Mouse (Mus musculus): ENCODE results near the gene Efemp1. TPM values are rescaled to one million over a fixed set of nuclear protein-coding genes. Genes with fewer than 3 reads are reported as not detected.

The Efemp1 gene
- polyA plus RNA-seq, 1 experiment, result not detected

DNA sequence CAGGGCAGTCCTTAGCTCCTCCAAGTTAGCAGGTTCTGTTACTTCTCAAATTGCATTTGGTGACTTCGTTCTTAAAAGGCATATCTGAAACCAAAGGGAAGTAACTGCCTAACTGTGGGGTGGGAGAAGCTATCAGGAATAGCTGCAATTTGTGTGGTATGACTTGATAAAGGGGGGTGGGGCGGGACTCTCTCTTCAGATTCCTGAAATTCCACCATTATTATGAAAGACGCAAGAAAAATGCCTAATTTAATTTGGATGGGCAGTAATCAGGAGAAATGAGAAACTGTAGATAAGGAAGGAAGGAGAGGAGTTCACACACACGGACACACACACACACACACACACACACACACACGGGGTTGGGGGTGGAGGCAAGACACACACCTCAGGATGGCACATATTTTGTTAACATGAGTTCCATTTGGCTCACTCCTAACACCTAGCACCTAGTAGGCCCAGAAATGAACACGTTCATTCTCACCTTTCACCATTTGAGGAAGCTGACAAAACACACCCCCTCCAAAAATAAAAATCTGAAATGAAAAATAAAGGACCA, 564 bp upstream of the Efemp1 start:
- H3K27me3 ChIP-seq (replicated peaks), result peaks cover 11% of the 10 kb centered on the region
- no peaks in the 10 kb centered on the region for H3K4me1 ChIP-seq
- TF ChIP-seq FLI1 (IDR thresholded peaks at IDR 0.05; ENCODE audit: low read length) (no peak), GATA1 (IDR thresholded peaks at IDR 0.05; ENCODE audit: borderline replicate concordance, low read length) (no peak)
- no peaks in the 10 kb centered on the region for H3K9me3 ChIP-seq
- H3K4me3 ChIP-seq (replicated peaks), result no peak overlapping the region
- no peaks in the 10 kb centered on the region for H3K36me3 ChIP-seq (replicated peaks; ENCODE audit: low read length)

DNA sequence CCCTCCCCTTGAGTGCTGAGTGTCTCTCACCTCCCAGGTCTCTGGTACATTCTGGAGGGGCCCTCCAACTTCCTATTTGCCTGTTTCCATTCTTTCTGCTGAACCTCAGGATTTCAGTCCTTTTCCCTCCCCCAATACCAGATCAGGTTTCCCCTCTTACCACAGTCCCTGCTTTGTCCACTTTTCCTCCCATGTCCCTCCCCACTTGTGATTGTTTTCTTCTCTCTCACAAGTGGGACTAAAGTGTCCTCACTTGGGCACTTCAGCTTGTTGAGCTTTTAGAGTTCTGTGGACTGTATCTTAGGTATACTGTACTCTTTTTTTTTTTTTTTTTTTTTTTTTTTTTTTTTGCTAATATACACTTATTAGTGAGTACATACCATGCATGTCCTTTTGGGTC, 6.1 kb downstream of the Efemp1 start:
- Histone ChIP-seq H3K4me1 (no peaks in the 10 kb centered on the region), H3K9me3 (no peaks in the 10 kb centered on the region), H3K36me3 (replicated peaks; ENCODE audit: low read length) (no peaks in the 10 kb centered on the region), H3K27me3 (replicated peaks) (peaks cover 2% of the 10 kb centered on the region), H3K4me3 (replicated peaks) (no peak overlapping the region)
- TF ChIP-seq GATA1 (IDR thresholded peaks at IDR 0.05; ENCODE audit: borderline replicate concordance, low read length) (no peak), FLI1 (IDR thresholded peaks at IDR 0.05; ENCODE audit: low read length) (no peak)

DNA sequence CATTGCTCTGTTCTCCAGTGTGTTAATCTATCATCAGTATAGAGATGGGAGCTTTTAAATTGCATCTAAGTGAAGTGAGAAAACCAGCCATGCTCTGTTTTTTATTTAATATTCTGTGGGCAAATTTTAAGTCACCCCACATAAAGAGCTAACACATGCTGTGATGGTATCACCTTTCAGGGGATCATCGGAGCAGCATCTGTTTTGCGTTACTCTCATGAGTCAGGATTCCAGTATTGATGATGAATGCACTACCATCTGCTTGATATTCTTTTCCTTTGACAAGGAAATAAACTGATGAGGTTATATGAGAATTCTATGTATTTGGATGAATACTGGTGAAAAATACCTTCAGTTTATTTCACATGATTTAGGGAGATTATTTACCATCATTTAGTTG, 16.1 kb downstream of the Efemp1 start:
- H3K36me3 ChIP-seq (replicated peaks; ENCODE audit: low read length), result no peaks in the 10 kb centered on the region
- no peak for TF ChIP-seq FLI1 (IDR thresholded peaks at IDR 0.05; ENCODE audit: low read length)
- TF ChIP-seq GATA1 (IDR thresholded peaks at IDR 0.05; ENCODE audit: borderline replicate concordance, low read length), result no peak
- peaks cover 2% of the 10 kb centered on the region; the same call in 1 of the 2 replicates for H3K9me3 ChIP-seq
- no peaks in the 10 kb centered on the region for H3K4me1 ChIP-seq
- no peaks in the 10 kb centered on the region for H3K27me3 ChIP-seq (replicated peaks)
- H3K4me3 ChIP-seq (replicated peaks), result no peak overlapping the region

DNA sequence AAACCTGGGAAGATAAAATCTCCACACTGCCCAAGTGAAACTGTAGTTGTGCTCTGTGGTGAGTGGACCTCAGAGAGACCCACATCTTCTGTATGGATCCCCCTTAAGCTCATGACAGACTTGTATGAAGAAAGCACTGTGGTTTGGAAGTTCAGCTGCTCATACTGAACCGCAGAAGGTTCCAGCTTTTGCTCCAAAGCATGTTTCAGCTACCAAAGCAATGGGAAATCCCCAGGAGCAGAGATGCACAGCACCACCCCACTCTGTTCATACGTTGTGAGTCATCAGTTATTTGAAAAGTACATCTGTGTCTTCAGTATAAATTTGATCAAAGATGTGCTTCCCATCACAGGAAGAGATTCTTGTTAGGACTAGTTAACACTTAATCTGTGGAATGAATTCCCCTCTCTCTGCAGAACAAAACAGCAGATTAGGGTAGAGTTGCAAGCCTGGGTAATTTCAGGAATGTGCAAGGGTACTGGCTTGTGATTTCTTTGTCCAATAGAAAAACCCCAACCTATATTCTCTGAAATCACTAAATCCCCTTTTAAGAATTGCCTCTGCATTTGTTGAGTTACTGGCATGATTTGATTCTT, 28.5 kb downstream of the Efemp1 start:
- no peaks in the 10 kb centered on the region for H3K4me1 ChIP-seq

DNA sequence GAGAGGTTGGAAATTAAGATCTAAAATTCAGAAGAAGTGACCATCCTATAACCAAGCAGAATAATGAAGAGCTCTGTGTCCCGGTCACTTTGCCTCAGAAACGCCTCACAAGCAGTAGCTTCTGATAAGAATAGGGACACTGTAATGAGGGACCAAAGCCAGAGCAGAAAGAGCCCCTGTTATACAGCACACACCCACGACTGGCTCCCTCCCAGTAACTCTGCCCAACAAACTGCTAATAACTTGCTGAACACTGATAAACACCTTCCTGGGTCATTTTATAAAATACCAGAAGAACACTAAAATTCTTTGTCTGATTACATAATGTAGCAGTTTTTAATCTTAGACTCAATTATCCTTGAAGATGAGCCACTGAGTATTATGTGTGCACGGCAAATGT, 30.1 kb downstream of the Efemp1 start:
- Histone ChIP-seq H3K27me3 (replicated peaks) (no peaks in the 10 kb centered on the region), H3K36me3 (replicated peaks; ENCODE audit: low read length) (no peaks in the 10 kb centered on the region), H3K4me3 (replicated peaks) (no peak overlapping the region), H3K9me3 (no peaks in the 10 kb centered on the region), H3K4me1 (no peaks in the 10 kb centered on the region)
- TF ChIP-seq FLI1 (IDR thresholded peaks at IDR 0.05; ENCODE audit: low read length) (no peak), GATA1 (IDR thresholded peaks at IDR 0.05; ENCODE audit: borderline replicate concordance, low read length) (no peak)

More for the DNA sequence above, 28.5 kb downstream of the Efemp1 start:
- Histone ChIP-seq H3K27me3 (replicated peaks) (no peaks in the 10 kb centered on the region), H3K4me3 (replicated peaks) (no peak overlapping the region), H3K9me3 (no peaks in the 10 kb centered on the region), H3K36me3 (replicated peaks; ENCODE audit: low read length) (no peaks in the 10 kb centered on the region)
- TF ChIP-seq GATA1 (IDR thresholded peaks at IDR 0.05; ENCODE audit: borderline replicate concordance, low read length), result no peak
- no peak for TF ChIP-seq FLI1 (IDR thresholded peaks at IDR 0.05; ENCODE audit: low read length)

DNA sequence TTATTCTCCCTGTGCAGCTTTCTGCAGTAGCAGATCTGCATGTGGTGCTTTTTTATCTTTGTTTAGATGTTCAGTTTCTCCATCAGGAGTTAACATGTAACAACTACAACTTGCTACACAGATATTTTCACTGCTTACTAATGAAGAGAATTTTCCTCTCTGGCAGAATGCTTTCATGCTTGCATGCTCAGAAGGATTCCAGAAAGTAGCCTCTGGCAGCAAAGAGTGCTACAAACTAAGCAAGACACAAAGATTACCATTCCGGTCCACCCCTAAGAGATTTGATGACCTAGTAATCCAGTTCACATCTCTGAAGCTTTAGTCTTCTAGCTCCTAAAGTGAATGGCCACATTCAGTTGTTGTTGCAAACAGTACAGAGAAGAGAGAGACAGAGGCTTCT, 36.5 kb downstream of the Efemp1 start:
- Histone ChIP-seq H3K27me3 (replicated peaks) (no peaks in the 10 kb centered on the region), H3K9me3 (no peaks in the 10 kb centered on the region), H3K4me3 (replicated peaks) (no peak overlapping the region), H3K4me1 (no peaks in the 10 kb centered on the region), H3K36me3 (replicated peaks; ENCODE audit: low read length) (no peaks in the 10 kb centered on the region)
- TF ChIP-seq FLI1 (IDR thresholded peaks at IDR 0.05; ENCODE audit: low read length) (no peak), GATA1 (IDR thresholded peaks at IDR 0.05; ENCODE audit: borderline replicate concordance, low read length) (no peak)

DNA sequence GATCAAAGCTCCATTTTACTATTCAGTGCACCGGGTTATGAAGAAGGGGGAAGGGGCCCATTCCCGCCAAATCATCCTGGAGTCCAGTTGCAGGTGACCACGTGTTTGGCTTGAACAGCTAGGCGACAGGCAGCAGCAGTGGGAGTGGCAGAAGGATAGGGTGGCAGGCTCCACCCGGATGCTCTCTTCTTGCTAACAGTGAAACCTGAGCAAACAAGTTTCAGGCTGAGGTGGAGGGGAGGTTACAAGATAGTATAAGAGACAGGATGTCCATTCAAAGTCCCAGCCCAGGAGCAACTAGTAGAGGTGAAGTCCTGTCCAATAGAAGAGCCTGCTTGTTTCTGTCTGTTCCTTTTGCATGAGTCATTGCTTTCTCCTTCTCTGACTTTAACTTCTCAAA, 38.5 kb downstream of the Efemp1 start:
- Histone ChIP-seq H3K27me3 (replicated peaks) (no peaks in the 10 kb centered on the region), H3K4me3 (replicated peaks) (no peak overlapping the region), H3K36me3 (replicated peaks; ENCODE audit: low read length) (no peaks in the 10 kb centered on the region), H3K9me3 (no peaks in the 10 kb centered on the region), H3K4me1 (no peaks in the 10 kb centered on the region)
- TF ChIP-seq GATA1 (IDR thresholded peaks at IDR 0.05; ENCODE audit: borderline replicate concordance, low read length) (no peak), FLI1 (IDR thresholded peaks at IDR 0.05; ENCODE audit: low read length) (no peak)

DNA sequence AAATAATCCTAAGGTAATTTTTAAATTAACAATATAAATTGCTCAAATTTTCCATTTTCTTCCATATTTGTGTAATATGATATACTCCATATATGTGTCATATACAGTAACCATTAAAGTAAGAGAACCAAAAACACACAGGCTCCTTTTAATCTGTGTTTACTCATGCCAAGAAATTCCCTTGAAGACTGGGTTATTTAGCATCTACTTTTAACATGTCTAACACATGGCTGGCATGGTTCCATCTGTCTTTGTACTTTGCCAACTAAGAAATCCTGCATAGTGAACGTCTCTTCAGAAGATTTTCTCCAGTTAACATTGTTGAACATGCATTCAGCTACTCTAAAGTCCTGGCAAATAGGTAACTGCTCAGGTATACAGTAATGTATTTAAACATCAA, 46.4 kb downstream of the Efemp1 start:
- Histone ChIP-seq H3K27me3 (replicated peaks) (no peaks in the 10 kb centered on the region), H3K4me3 (replicated peaks) (no peak overlapping the region), H3K9me3 (no peaks in the 10 kb centered on the region), H3K36me3 (replicated peaks; ENCODE audit: low read length) (no peaks in the 10 kb centered on the region), H3K4me1 (no peaks in the 10 kb centered on the region)
- TF ChIP-seq FLI1 (IDR thresholded peaks at IDR 0.05; ENCODE audit: low read length) (no peak), GATA1 (IDR thresholded peaks at IDR 0.05; ENCODE audit: borderline replicate concordance, low read length) (no peak)

DNA sequence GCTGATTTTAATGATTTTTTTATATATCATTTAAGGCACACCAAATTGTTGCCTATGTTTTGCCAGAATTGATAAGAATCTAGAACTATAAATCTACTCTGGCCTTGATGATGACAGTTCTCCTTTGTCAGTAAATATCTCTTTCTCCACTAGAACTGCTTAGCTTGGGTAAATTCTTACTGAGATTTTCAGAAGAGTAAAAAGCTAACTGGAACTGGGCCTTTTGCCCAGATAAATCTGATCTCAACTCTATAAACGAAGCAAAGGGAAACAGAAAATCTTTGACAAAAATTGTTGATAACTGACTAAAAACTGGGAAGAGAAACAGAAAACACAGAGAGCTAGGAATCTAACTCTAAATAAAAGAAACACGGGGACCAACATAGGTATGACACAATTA, 51.6 kb downstream of the Efemp1 start:
- TF ChIP-seq GATA1 (IDR thresholded peaks at IDR 0.05; ENCODE audit: borderline replicate concordance, low read length) (no peak), FLI1 (IDR thresholded peaks at IDR 0.05; ENCODE audit: low read length) (no peak)
- Histone ChIP-seq H3K27me3 (replicated peaks) (no peaks in the 10 kb centered on the region), H3K9me3 (no peaks in the 10 kb centered on the region), H3K4me3 (replicated peaks) (no peak overlapping the region), H3K36me3 (replicated peaks; ENCODE audit: low read length) (no peaks in the 10 kb centered on the region), H3K4me1 (no peaks in the 10 kb centered on the region)

DNA sequence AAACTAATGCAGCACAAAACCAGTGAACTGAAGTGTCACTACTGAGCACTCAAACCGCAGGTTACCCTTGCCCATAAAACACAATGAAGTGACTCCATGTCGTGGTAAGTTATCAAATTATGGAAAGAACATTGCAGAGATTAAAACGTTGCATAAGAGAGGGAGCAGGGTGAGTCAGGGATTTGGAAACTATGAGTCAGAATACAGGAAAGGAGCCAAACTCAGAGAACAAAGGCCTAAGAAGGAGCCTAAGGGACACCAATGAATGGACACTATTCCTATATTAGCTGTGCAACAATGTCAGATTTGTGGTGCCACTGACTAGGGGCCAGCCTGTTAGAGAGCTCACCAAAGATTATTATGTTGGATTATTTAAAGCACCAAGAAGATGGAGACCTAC, 53.3 kb downstream of the Efemp1 start:
- Histone ChIP-seq H3K4me1 (no peaks in the 10 kb centered on the region), H3K9me3 (no peaks in the 10 kb centered on the region), H3K4me3 (replicated peaks) (no peak overlapping the region), H3K36me3 (replicated peaks; ENCODE audit: low read length) (no peaks in the 10 kb centered on the region), H3K27me3 (replicated peaks) (no peaks in the 10 kb centered on the region)
- TF ChIP-seq FLI1 (IDR thresholded peaks at IDR 0.05; ENCODE audit: low read length) (no peak), GATA1 (IDR thresholded peaks at IDR 0.05; ENCODE audit: borderline replicate concordance, low read length) (no peak)
